Comparison of ENCODE assay signal across 9 mouse cellular contexts in the genomic region with DNA sequence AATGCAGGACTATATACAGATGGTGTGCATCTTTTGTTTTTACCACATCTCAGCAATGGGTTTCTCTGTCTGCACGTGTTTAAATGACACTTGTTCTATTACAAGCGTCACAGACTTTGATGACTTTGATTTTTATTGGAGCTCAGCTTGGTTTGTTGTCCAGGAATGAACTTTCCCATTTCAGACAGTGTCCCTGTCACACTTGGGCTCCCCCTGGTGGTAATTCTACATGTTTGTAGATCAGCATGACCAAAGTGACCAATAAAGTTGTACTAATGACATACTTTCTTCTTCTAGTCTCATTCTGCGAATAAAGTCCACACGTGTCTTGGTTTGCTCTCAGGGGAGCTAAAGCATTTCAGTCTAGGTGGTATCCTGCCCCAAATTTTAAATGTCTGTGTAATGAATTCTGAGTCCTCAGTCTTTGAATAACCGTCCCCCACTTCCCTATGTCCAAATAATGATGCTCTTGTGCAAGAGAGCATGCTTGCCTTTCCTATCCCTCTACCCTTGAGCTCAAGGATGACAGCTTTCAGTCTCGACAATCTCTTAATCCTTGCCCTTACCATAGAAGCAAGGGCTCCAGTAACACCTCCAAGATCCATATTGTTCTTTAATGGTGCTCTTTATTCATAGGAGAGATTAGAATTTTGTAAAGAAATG. TPM values are rescaled to one million over a fixed set of nuclear protein-coding genes. Genes with fewer than 3 reads are reported as not detected.
DNase-seq lines count a peak whose midpoint lies in the region; ATAC-seq lines count a peak whose summit lies in the region.
"Had no signal": no experiment of that assay in that cellular context is flagged by ENCODE, and none has a peak within 500 bp of the region (broad histone marks: within the 10 kb centered on the region; RNA-seq: fewer than 3 reads in every experiment).

No protein-coding gene starts in this region.

- no peaks in the 10 kb centered on the region for H3K27me3 ChIP-seq in heart, embryonic 10.5 days (ENCODE audit: insufficient read depth, poor library complexity, severe bottlenecking)
- H3K27me3 ChIP-seq: limb, embryonic 13.5 days had no signal

- no peak overlapping the region for H3K27ac ChIP-seq in heart, embryonic 10.5 days
- H3K27ac ChIP-seq: limb, embryonic 13.5 days had no signal

- no peaks in the 10 kb centered on the region for H3K4me1 ChIP-seq in heart, embryonic 10.5 days
- H3K4me1 ChIP-seq: limb, embryonic 13.5 days had no signal

- peak; percentile 82 for ATAC-seq in megakaryocyte progenitor cell, adult 5-6 weeks (replicated peaks; ENCODE audit: poor library complexity)

- H3K36me3 ChIP-seq in heart, embryonic 10.5 days, result no peaks in the 10 kb centered on the region
- H3K36me3 ChIP-seq: limb, embryonic 13.5 days had no signal

- peak; percentile 44 for DNase-seq in heart, adult 8-10 months (ENCODE audit: low spot score)
- no peak for DNase-seq in heart, embryonic 10.5 days (ENCODE audit: low spot score)
- DNase-seq in urinary bladder, postnatal 25 days (ENCODE audit: low spot score), result peak; percentile 49
- DNase-seq in urinary bladder, postnatal 10 days (ENCODE audit: low spot score), result no peak
- DNase-seq in cerebellum, postnatal 25 days, result peak; percentile 25 to 60
- DNase-seq in induced T-regulatory cell, adult 2 months (ENCODE audit: low read depth), result peak; percentile 59
- DNase-seq in spleen, postnatal 14 days (ENCODE audit: low spot score in 2 of 2), result no peak

- H3K4me3 ChIP-seq in heart, embryonic 10.5 days, result no peak overlapping the region
- H3K4me3 ChIP-seq: limb, embryonic 13.5 days had no signal

- peaks cover 4% of the 10 kb centered on the region; the same call in 1 of the 2 replicates for H3K9me3 ChIP-seq in heart, embryonic 10.5 days

- WGBS in heart, embryonic 10.5 days, result 49% methylated on average over 6 of the region's 6 CpGs

RNA-seq across cellular contexts. Expression of gene Taar9, which starts 1.9 kb away (rescaled TPM):
- total RNA-seq in heart, adult 8-10 months (2022), result not detected
- polyA plus RNA-seq in heart, embryonic 10.5 days (2016; fragmentation: Nextera tagmentation; extraction: Ambion mirVana), result not detected in 2 replicates
- not detected in 2 replicates for total RNA-seq in megakaryocyte progenitor cell, adult 5-6 weeks (2015)
- not detected in 2 replicates for total RNA-seq in megakaryocyte progenitor cell, adult 5-6 weeks (2017)
- polyA plus RNA-seq: limb, embryonic 13.5 days had no signal

RNA-seq across cellular contexts. Expression of gene Taar8c, which starts 9.5 kb away (rescaled TPM):
- not detected for total RNA-seq in heart, adult 8-10 months (2022)
- polyA plus RNA-seq in heart, embryonic 10.5 days (2016; fragmentation: Nextera tagmentation; extraction: Ambion mirVana), result not detected in 2 replicates
- not detected in 2 replicates for total RNA-seq in megakaryocyte progenitor cell, adult 5-6 weeks (2015)
- total RNA-seq in megakaryocyte progenitor cell, adult 5-6 weeks (2017), result not detected in 2 replicates
- polyA plus RNA-seq: limb, embryonic 13.5 days had no signal

RNA-seq across cellular contexts. Expression of gene Taar8b, which starts 19.2 kb away (rescaled TPM):
- total RNA-seq in heart, adult 8-10 months (2022), result not detected
- not detected in 2 replicates for polyA plus RNA-seq in heart, embryonic 10.5 days (2016; fragmentation: Nextera tagmentation; extraction: Ambion mirVana)
- total RNA-seq in megakaryocyte progenitor cell, adult 5-6 weeks (2015), result not detected in 2 replicates
- not detected in 2 replicates for total RNA-seq in megakaryocyte progenitor cell, adult 5-6 weeks (2017)
- polyA plus RNA-seq: limb, embryonic 13.5 days had no signal

RNA-seq across cellular contexts. Expression of gene Taar8a, which starts 34.9 kb away (rescaled TPM):
- total RNA-seq in heart, adult 8-10 months (2022), result not detected
- polyA plus RNA-seq in heart, embryonic 10.5 days (2016; fragmentation: Nextera tagmentation; extraction: Ambion mirVana), result not detected in 2 replicates
- total RNA-seq in megakaryocyte progenitor cell, adult 5-6 weeks (2015), result not detected in 2 replicates
- total RNA-seq in megakaryocyte progenitor cell, adult 5-6 weeks (2017), result not detected in 2 replicates
- polyA plus RNA-seq: limb, embryonic 13.5 days had no signal

RNA-seq across cellular contexts. Expression of gene Stx7, which starts 37.9 kb away (rescaled TPM):
- 10 to 100 TPM; 41.3 to 54.2 (median 48.0) TPM for total RNA-seq in heart, adult 8-10 months (2022)
- 78.7 and 81.8 TPM in 2 replicates for polyA plus RNA-seq in heart, embryonic 10.5 days (2016; fragmentation: Nextera tagmentation; extraction: Ambion mirVana)
- total RNA-seq in megakaryocyte progenitor cell, adult 5-6 weeks (2015), result 53.4 and 64.1 TPM in 2 replicates
- total RNA-seq in megakaryocyte progenitor cell, adult 5-6 weeks (2017), result 47.2 and 55.5 TPM in 2 replicates

Comparison
In these comparisons a context has a peak if more than half of its experiments do, and no peak if none do; other contexts are left out.
1. DNase-seq: peak in heart, adult 8-10 months (single experiment), urinary bladder, postnatal 25 days (single experiment), cerebellum, postnatal 25 days (2 of 2) and induced T-regulatory cell, adult 2 months (single experiment); none in heart, embryonic 10.5 days (single experiment), urinary bladder, postnatal 10 days (single experiment) and spleen, postnatal 14 days (0 of 2).